Mouse (Mus musculus) left cerebral cortex, postnatal 4 days (tissue): Measurements from ENCODE around the gene Lgr4. TPM values are rescaled to one million over a fixed set of nuclear protein-coding genes. Genes with fewer than 3 reads are reported as not detected.
A peak's percentile ranks its signal among the peaks of the same experiment; 100 is the strongest.
"Not testable (repeated sequence)": the region's sequence is repeated elsewhere in the genome, so short reads cannot be mapped to it uniquely, and the experiment has no call there.

Experiments used
- DNase-seq: peaks from one replicate; pipeline ENCODE4 v3.0.0-alpha.2; 2022
- intact Hi-C: fragments of 180-260 bp; cut with DNase I; formaldehyde crosslinking; loops from one replicate; pipeline ENCODE4 v1.15.1; 2025
- total RNA-seq, 2 experiments: library from RNA; stranded (reverse); gene quantifications; 2 replicates each; pipeline ENCODE4 v1.2.3; 2021

The Lgr4 gene
- 10 to 100 TPM; 17.1 to 20.1 TPM for total RNA-seq

GRCm38 (mm10) chr2:109917496-109918413 is at the start of gene Lgr4:
Lgr4 (plus strand) TSS chr2:109917647.
- intact Hi-C loops: loop anchor here (5.0 kb wide), 1 partner anchor 100 kb away; the partner anchor contains the start of gene Ccdc34
- peak; percentile 95 for DNase-seq

GRCm38 (mm10) chr2:109879429-109879828 is 38.0 kb upstream of the Lgr4 start:
- intact Hi-C loops, DNase-seq: not testable (repeated sequence)

GRCm38 (mm10) chr2:109881111-109881510 is 36.3 kb upstream of the Lgr4 start:
- intact Hi-C loops: no loop called here
- DNase-seq: no peak

GRCm38 (mm10) chr2:109881625-109882024 is 35.8 kb upstream of the Lgr4 start:
- intact Hi-C loops: no loop called here
- no peak for DNase-seq

- DNase-seq: no peak
- intact Hi-C loops: no loop called here
Measured at GRCm38 (mm10) chr2:109884106-109884505, 33.3 kb upstream of the Lgr4 start.

GRCm38 (mm10) chr2:109884507-109884906 is 32.9 kb upstream of the Lgr4 start:
- intact Hi-C loops: no loop called here
- DNase-seq: peak; percentile 40

GRCm38 (mm10) chr2:109890068-109890467 is 27.4 kb upstream of the Lgr4 start:
- DNase-seq: no peak
- intact Hi-C loops: loop anchor here (5.0 kb wide), 2 partner anchors 193 to 1923 kb away; no protein-coding TSS in a partner anchor

GRCm38 (mm10) chr2:109890597-109890996 is 26.9 kb upstream of the Lgr4 start, which contains the start of gene Lin7c:
Lin7c (plus strand) TSS chr2:109890853.
- intact Hi-C loops: loop anchor here (5.0 kb wide), 2 partner anchors 193 to 1923 kb away; no protein-coding TSS in a partner anchor
- peak; percentile 95 for DNase-seq

- no peak for DNase-seq
- intact Hi-C loops: loop anchor here (5.0 kb wide), 2 partner anchors 194 to 1924 kb away; no protein-coding TSS in a partner anchor
Measured at GRCm38 (mm10) chr2:109891031-109891430, 26.4 kb upstream of the Lgr4 start.

- intact Hi-C loops: loop anchor here (5.0 kb wide), 2 partner anchors 194 to 1924 kb away; no protein-coding TSS in a partner anchor
- no peak for DNase-seq
Measured at GRCm38 (mm10) chr2:109891471-109891870, 26.0 kb upstream of the Lgr4 start.

- no peak for DNase-seq
- intact Hi-C loops: no loop called here
Measured at GRCm38 (mm10) chr2:109896311-109896710, 21.1 kb upstream of the Lgr4 start.

GRCm38 (mm10) chr2:109902869-109903268 is 14.6 kb upstream of the Lgr4 start:
- DNase-seq: no peak
- intact Hi-C loops: loop anchor here (10.0 kb wide), 2 partner anchors 1082 to 1162 kb away; no protein-coding TSS in a partner anchor

- peak; percentile 87 for DNase-seq
- intact Hi-C loops: loop anchor here (2.0 to 10.0 kb wide), 4 partner anchors 299 to 1161 kb away; no protein-coding TSS in a partner anchor
Measured at GRCm38 (mm10) chr2:109904171-109904821, 13.2 kb upstream of the Lgr4 start.

GRCm38 (mm10) chr2:109909122-109909521 is 8.3 kb upstream of the Lgr4 start:
- intact Hi-C loops: loop anchor here (10.0 kb wide), 2 partner anchors 1076 to 1156 kb away; no protein-coding TSS in a partner anchor
- DNase-seq: no peak

- DNase-seq: no peak
- intact Hi-C loops: no loop called here
Measured at GRCm38 (mm10) chr2:109912216-109912615, 5.2 kb upstream of the Lgr4 start.

- no peak for DNase-seq
- intact Hi-C loops: no loop called here
Measured at GRCm38 (mm10) chr2:109912766-109913165, 4.7 kb upstream of the Lgr4 start.

- intact Hi-C loops: no loop called here
- no peak for DNase-seq
Measured at GRCm38 (mm10) chr2:109913241-109913640, 4.2 kb upstream of the Lgr4 start.

GRCm38 (mm10) chr2:109914601-109915000 is 2.8 kb upstream of the Lgr4 start:
- no peak for DNase-seq
- intact Hi-C loops: no loop called here

- DNase-seq: no peak
- intact Hi-C loops: loop anchor here (5.0 kb wide), 1 partner anchor 100 kb away; the partner anchor contains the start of gene Ccdc34
Measured at GRCm38 (mm10) chr2:109916782-109917495, 508 bp upstream of the Lgr4 start.

- intact Hi-C loops: loop anchor here (5.0 kb wide), 1 partner anchor 99 kb away; the partner anchor contains the start of gene Ccdc34
- DNase-seq: no peak
Measured at GRCm38 (mm10) chr2:109918592-109919262, 1.3 kb downstream of the Lgr4 start.
